Mouse (Mus musculus) heart, postnatal 0 days (tissue): ENCODE results near the gene Galk1. TPM values are rescaled to one million over a fixed set of nuclear protein-coding genes. Genes with fewer than 3 reads are reported as not detected.

Experiments used
- ATAC-seq: fragments of 200-750 bp; cut with Nextera tagmentation; 2 replicates; pipeline ENCODE4 v1.8.0; 2017; ENCODE audit warnings: low read depth, moderate number of reproducible peaks, moderate library complexity; ENCODE audit not compliant: insufficient read depth
- DNase-seq: peaks from one replicate; pipeline ENCODE4 v3.0.0-alpha.2; 2016; ENCODE audit warnings: low spot score
- H3K27ac ChIP-seq: fragments of 300-500 bp; sonication (generic); 2 replicates; pipeline ENCODE4 v1.5.1; 2014; ENCODE audit warnings: low read depth, mild to moderate bottlenecking
- H3K27me3 ChIP-seq: fragments of 300-500 bp; sonication (generic); 2 replicates; pipeline ENCODE4 v1.6.1; 2014; ENCODE audit warnings: low read length, mixed read lengths; ENCODE audit not compliant: control insufficient read depth, insufficient read depth
- H3K36me3 ChIP-seq: fragments of 300-500 bp; sonication (generic); replicated peaks from 2 replicates; pipeline ENCODE4 v1.6.1; 2014; ENCODE audit warnings: low read length, mixed read lengths; ENCODE audit not compliant: control insufficient read depth, insufficient read depth
- H3K4me1 ChIP-seq: fragments of 300-500 bp; sonication (generic); 2 replicates; pipeline ENCODE4 v1.6.1; 2014; ENCODE audit warnings: antibody characterized with exemption; ENCODE audit not compliant: control insufficient read depth, insufficient read depth
- H3K4me2 ChIP-seq: fragments of 300-500 bp; sonication (generic); 2 replicates; pipeline ENCODE4 v1.6.1; 2014; ENCODE audit warnings: low read depth, mild to moderate bottlenecking, low read length, moderate library complexity
- H3K4me3 ChIP-seq: fragments of 300-500 bp; sonication (generic); 2 replicates; pipeline ENCODE4 v1.5.1; 2014; ENCODE audit warnings: low read depth, low read length
- H3K9ac ChIP-seq: fragments of 300-500 bp; sonication (generic); replicated peaks from 2 replicates; pipeline ENCODE4 v1.6.1; 2014; ENCODE audit warnings: low read depth, low read length, mixed read lengths
- H3K9me3 ChIP-seq: fragments of 300-500 bp; sonication (generic); replicated peaks from 2 replicates; pipeline ENCODE4 v1.6.1; 2016; ENCODE audit warnings: low read length; ENCODE audit not compliant: control insufficient read depth
- CTCF ChIP-seq: IDR thresholded peaks from 2 replicates; pipeline ENCODE4 v1.5.1; 2016; ENCODE audit warnings: antibody characterized with exemption, control low read depth, low read depth
- EP300 ChIP-seq: IDR thresholded peaks from 2 replicates; pipeline ENCODE4 v1.6.1; 2016; ENCODE audit warnings: antibody characterized with exemption, low read depth
- WGBS: fragments of 180-500 bp; shearing (Covaris S2); extraction: QIAGEN DNeasy Blood & Tissue Kit; methylation state at CpG from one replicate; pipeline ENCODE4 v1.1.7; 2014; 5-methylcytosine and 5-hydroxymethylcytosine counted together
- polyA plus RNA-seq: library from polyadenylated mRNA; unstranded; fragments of >200 nt; fragmentation: Nextera tagmentation; extraction: Ambion mirVana; gene quantifications from 2 replicates; pipeline ENCODE4 v1.2.1, GENCODE M21; 2015
- total RNA-seq: library from RNA; depleted of rRNA; stranded (reverse); fragments of >200 nt; gene quantifications from 2 replicates; pipeline ENCODE4 v1.2.3, GENCODE M21; 2014; ENCODE audit warnings: low replicate concordance

The Galk1 gene
- total and polyA plus RNA-seq, 2 experiments from 2014 or later = 88.4 to 98.3 TPM

- H3K4me2 ChIP-seq = no peak overlapping the region
- H3K27me3 ChIP-seq = no peaks in the 10 kb centered on the region
- 78% methylated on average over 5 of the region's 5 CpGs for WGBS
- DNase-seq (no peak), ATAC-seq (no peak)
- no peak overlapping the region for H3K9ac ChIP-seq
- no peak overlapping the region for H3K4me3 ChIP-seq
- peaks cover 14% of the 10 kb centered on the region for H3K4me1 ChIP-seq
- no peak for TF ChIP-seq EP300
- no peak for TF ChIP-seq CTCF
- H3K9me3 ChIP-seq = no peaks in the 10 kb centered on the region
- H3K27ac ChIP-seq = no peak overlapping the region
- H3K36me3 ChIP-seq = peaks cover 22% of the 10 kb centered on the region
Measured at GRCm38 (mm10) chr11:116010948-116011347, 1.6 kb downstream of the Galk1 start.

GRCm38 (mm10) chr11:116010146-116010545 is 2.4 kb downstream of the Galk1 start:
- Histone ChIP-seq H3K4me3 (no peak overlapping the region), H3K27me3 (no peaks in the 10 kb centered on the region), H3K27ac (no peak overlapping the region), H3K36me3 (peaks cover 22% of the 10 kb centered on the region), H3K4me1 (peaks cover 18% of the 10 kb centered on the region), H3K4me2 (no peak overlapping the region), H3K9me3 (no peaks in the 10 kb centered on the region), H3K9ac (no peak overlapping the region)
- 92% methylated on average over 8 of the region's 8 CpGs for WGBS
- ATAC-seq (no peak), DNase-seq (no peak)
- TF ChIP-seq EP300 (no peak), CTCF (no peak)

GRCm38 (mm10) chr11:116009661-116010060 is 2.9 kb downstream of the Galk1 start:
- no peak for ATAC-seq
- WGBS = 93% methylated on average over 11 of the region's 11 CpGs
- H3K9ac ChIP-seq = no peak overlapping the region

GRCm38 (mm10) chr11:116008832-116009375 is 3.6 kb downstream of the Galk1 start:
- TF ChIP-seq EP300 (no peak), CTCF (no peak)
- Histone ChIP-seq H3K36me3 (peaks cover 22% of the 10 kb centered on the region), H3K4me3 (no peak overlapping the region), H3K4me1 (peaks cover 25% of the 10 kb centered on the region), H3K27me3 (no peaks in the 10 kb centered on the region), H3K9me3 (no peaks in the 10 kb centered on the region), H3K9ac (no peak overlapping the region), H3K27ac (no peak overlapping the region), H3K4me2 (no peak overlapping the region)
- DNase-seq (no peak), ATAC-seq (no peak)
- WGBS = 95% methylated on average over 13 of the region's 13 CpGs

More at GRCm38 (mm10) chr11:116009661-116010060, 2.9 kb downstream of the Galk1 start:
- H3K36me3 ChIP-seq = peaks cover 22% of the 10 kb centered on the region
- no peak overlapping the region for H3K4me2 ChIP-seq
- no peak overlapping the region for H3K27ac ChIP-seq
- H3K4me1 ChIP-seq = peaks cover 21% of the 10 kb centered on the region
- no peaks in the 10 kb centered on the region for H3K9me3 ChIP-seq
- DNase-seq = no peak
- H3K4me3 ChIP-seq = no peak overlapping the region
- H3K27me3 ChIP-seq = no peaks in the 10 kb centered on the region
- TF ChIP-seq CTCF (no peak), EP300 (no peak)

- WGBS = 86% methylated on average over 11 of the region's 11 CpGs
- TF ChIP-seq EP300 = no peak
- TF ChIP-seq CTCF = no peak
Measured at GRCm38 (mm10) chr11:116008411-116008810, 4.1 kb downstream of the Galk1 start.

More at GRCm38 (mm10) chr11:116008411-116008810, 4.1 kb downstream of the Galk1 start:
- Histone ChIP-seq H3K36me3 (peaks cover 22% of the 10 kb centered on the region), H3K4me2 (no peak overlapping the region), H3K4me3 (no peak overlapping the region), H3K9me3 (no peaks in the 10 kb centered on the region), H3K27me3 (no peaks in the 10 kb centered on the region), H3K27ac (no peak overlapping the region), H3K4me1 (peaks cover 25% of the 10 kb centered on the region), H3K9ac (no peak overlapping the region)
- DNase-seq = no peak
- ATAC-seq = no peak
